Mouse (Mus musculus) fat pad, adult 2 months (tissue): ENCODE data around the gene Prss30.

Experiments used
- DNase-seq: peaks from one replicate; pipeline ENCODE4 v3.0.0-alpha.2; 2011; ENCODE audit warnings: low read depth, low spot score; ENCODE audit errors: extremely low read depth

Prss30 gene

DNA sequence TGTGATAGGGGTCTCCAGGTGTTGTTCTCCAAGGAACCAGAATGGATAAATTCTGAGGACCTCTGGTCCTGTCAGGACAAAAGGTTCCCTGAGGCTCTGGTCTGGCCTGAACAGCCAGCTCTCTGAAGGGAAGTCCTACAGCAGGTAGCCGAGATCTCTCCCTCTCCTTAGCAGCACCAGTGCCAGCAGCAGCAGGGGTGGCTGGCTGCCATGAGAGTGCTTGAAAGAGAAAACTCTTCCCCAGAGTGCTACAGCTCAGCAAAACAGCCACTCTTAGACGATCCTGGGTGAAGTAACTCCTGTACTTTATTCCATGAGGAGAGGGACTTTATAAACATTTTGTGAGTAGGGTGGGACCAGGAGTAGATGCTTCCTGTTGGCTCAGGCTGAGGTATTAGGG, 9.4 kb upstream of the Prss30 start:
- DNase-seq: no peak

GRCm38 (mm10) chr17:23984989-23985388, 4.6 kb upstream of the Prss30 start:
- no peak for DNase-seq

GRCm38 (mm10) chr17:23982912-23983311, 2.5 kb upstream of the Prss30 start:
- no peak for DNase-seq

DNA sequence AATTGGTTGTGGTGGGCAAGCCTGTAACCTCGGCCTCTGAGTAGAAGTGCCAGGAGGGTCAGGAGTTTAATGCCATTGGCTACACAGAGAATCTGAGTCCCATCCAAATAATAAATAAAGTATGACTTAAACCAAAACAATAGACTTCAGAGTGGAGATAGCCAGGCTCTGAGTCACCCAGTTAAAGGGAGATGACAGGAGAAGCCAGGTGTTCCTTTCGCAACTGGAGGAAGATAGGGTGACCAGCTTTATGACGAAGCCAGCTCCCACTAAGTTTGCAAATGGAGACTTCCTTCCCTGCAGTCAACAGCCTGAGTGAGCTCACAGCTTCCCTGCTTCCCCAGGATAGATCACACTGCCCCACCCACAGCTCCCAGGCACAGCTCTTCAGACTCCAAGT, 895 bp downstream of the Prss30 start:
- DNase-seq: no peak

GRCm38 (mm10) chr17:23976665-23977064, 3.7 kb downstream of the Prss30 start:
- DNase-seq: no peak

GRCm38 (mm10) chr17:23971315-23971714, 9.1 kb downstream of the Prss30 start:
- DNase-seq: no peak

DNA sequence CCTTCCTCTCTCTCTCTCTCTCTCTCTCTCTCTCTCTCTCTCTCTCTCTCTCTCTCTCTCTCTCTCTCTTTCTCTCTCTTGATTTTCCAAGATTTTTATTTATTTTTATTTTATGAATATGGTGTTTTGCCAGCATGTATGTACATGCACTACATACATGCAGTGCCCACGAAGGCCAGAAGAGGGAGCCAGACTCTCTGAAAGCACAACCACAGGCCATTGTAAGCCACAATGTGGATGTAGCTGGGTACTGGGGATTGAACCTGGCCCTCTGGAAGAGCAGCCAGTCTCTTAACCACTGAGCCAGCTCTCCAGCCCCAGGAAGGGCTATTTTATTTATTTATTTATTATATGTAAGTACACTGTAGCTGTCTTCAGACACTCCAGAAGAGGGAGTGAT, 11.1 kb downstream of the Prss30 start:
- DNase-seq: no peak

- DNase-seq: no peak
These were observed 11.6 kb downstream of the Prss30 start for GRCm38 (mm10) chr17:23968780-23969179.

DNA sequence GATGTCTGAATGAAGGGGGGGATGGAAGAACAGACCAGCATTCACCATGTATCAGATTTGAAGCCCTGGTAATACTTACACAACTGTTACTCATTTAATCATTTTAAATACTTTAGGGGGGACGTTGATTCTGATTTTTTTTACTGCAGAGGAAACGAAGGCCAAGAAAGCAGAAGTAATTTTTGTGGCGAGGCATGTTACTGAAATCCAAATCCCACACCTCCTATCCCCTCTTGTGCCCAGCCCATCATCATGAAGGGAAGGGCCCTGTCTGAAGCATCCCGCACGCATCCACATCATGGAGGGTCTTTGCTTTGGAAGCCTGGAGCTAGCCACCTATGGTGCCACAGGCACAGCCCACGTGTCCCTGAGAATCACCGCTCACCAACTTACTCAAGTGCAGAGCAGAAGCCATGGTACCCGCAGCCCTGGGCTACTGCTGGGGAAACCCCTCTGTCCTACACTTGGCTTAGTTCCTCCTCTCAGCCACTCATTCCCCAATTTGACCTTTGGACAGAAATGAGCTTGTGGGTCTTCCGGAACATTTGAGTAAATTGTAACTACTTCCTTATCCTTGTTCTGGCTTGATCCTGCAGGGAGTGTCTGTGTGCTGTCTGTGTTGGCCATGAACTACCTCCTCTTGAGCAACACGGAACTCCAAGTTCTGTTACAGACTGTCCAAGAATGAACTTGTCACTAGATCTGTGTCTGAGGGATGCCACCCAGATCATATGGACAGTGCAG, 13.5 kb downstream of the Prss30 start:
- peak; percentile 89 for DNase-seq

GRCm38 (mm10) chr17:23965805-23966425, 14.5 kb downstream of the Prss30 start:
- DNase-seq: no peak

- DNase-seq: no peak
These were observed 18.7 kb downstream of the Prss30 start for GRCm38 (mm10) chr17:23961573-23962122.

GRCm38 (mm10) chr17:23960084-23960738, 20.2 kb downstream of the Prss30 start:
- no peak for DNase-seq

GRCm38 (mm10) chr17:23955174-23955573, 25.2 kb downstream of the Prss30 start, which contains the start of gene Sbpl:
Gene Sbpl, minus strand, starts transcription at chr17:23955274.
- no peak for DNase-seq

GRCm38 (mm10) chr17:23950828-23951227, 29.5 kb downstream of the Prss30 start:
- peak; percentile 74 for DNase-seq

- no peak for DNase-seq
These were observed 31.3 kb downstream of the Prss30 start for GRCm38 (mm10) chr17:23949068-23949467.

DNA sequence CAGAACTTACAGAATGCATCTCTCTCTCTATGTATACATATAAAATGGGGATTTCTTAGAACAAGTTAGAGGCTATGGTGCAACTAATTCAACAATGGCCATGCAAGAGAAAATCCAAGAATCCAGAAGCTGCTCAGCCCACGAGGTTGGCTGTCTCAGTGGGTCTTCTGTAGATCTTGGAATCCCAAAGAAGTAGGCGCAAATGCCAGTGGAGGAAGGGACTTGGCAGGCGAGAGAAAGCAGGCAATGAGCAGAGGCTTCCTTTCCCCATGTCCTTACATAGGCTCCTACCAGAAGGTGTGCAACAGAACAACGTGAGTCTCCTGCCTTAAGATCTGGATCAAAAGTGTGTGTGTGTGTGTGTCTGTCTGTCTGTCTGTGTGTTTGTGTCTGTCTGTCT, 32.9 kb downstream of the Prss30 start:
- peak; percentile 33 for DNase-seq

- no peak for DNase-seq
These were observed 39.0 kb downstream of the Prss30 start, which contains the start of gene Sbp for GRCm38 (mm10) chr17:23941372-23941771. Gene Sbp, plus strand, starts transcription at chr17:23941672.

DNA sequence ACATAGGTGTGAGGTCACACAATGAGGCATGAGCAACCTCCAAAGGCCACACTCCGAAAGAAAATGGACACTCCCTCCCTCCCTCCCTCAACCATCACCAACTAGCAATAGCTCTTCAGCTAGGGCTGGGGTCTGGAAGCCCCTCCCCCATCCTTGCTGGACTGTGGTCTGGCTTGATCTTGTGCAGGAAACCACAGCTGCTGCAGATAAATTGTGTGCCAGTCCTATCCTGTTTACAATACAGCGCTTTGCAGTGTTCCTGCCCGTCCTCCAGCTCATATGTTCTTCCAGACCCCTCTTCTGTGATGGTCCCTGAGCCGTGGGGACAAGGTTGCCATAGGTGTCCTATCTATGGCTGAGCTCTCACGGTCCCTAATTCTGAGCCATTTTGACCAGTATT, 49.2 kb downstream of the Prss30 start:
- no peak for DNase-seq

DNA sequence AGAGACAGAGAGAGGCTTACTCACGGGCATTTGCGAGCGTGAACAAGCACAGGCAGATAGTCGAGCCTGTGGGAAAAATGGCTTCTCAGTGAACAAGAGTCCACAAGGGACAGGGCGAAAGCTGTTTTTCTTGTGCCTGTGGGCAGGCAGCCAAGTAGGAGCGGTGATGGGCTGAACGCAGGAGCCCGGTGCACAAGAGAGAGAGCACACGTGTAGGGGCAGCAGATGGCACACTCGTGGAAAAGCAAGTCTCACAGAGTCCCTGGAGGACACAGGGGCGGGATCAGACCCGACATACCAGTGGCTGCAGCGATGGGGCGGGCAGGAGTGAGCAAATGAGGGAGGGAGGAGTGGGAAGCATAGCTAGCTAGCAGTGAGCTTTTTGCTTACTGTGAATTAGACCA, 55.3 kb downstream of the Prss30 start:
- DNase-seq: no peak

GRCm38 (mm10) chr17:23924531-23925007, 55.8 kb downstream of the Prss30 start:
- DNase-seq: no peak
